Mouse (Mus musculus) common myeloid progenitor, adult 5-6 weeks (primary cell): ENCODE results near the gene Pgs1. TPM values are rescaled to one million over a fixed set of nuclear protein-coding genes. Genes with fewer than 3 reads are reported as not detected.

ENCODE experiments used
- ATAC-seq: replicated peaks from 2 replicates; pipeline ENCODE4 v1.8.0; 2016; ENCODE audit warnings: low read depth, mild to moderate bottlenecking, moderate TSS enrichment, inconsistent platforms; ENCODE audit not compliant: poor library complexity, severe bottlenecking
- total RNA-seq: library from RNA; stranded (forward); fragments of 200-1000, 187-1606 nt; gene quantifications from 2 replicates; pipeline ENCODE4 v1.2.3, GENCODE M21; 2017

Pgs1 gene
- total RNA-seq, 1 experiment from 2014 or later = 11.7 TPM

DNA sequence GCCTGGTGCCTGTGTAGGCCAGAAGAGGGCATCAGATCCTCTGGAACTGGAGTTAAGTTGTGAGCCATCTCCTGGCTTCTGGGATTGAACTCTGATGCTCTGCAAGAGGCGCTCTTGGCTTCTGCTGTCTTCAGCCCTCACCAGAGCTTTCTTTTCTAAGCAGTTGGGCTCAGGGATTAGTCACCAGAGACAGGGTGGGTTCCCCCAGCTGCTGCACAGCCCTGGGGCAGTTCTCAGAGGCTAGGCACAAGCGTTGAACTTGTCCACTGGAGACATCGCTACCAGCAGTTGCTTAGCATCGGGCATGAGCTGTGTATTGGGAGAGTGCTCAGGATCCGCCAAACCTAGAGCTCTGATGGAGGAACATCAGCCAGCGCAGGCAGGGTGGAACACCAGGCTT is 43.1 kb downstream of the Pgs1 start:
- no peak for ATAC-seq

- no peak for ATAC-seq
Measured at GRCm38 (mm10) chr11:118031134-118031533, 45.0 kb downstream of the Pgs1 start.

- no peak for ATAC-seq
Measured at GRCm38 (mm10) chr11:118034395-118034794, 48.3 kb downstream of the Pgs1 start.

- no peak for ATAC-seq
Measured at GRCm38 (mm10) chr11:118035068-118035467, 49.0 kb downstream of the Pgs1 start.

- no peak for ATAC-seq
Measured at GRCm38 (mm10) chr11:118042791-118043190, 56.7 kb downstream of the Pgs1 start.

GRCm38 (mm10) chr11:118043293-118043907 is 57.3 kb downstream of the Pgs1 start:
- ATAC-seq = no peak

GRCm38 (mm10) chr11:118049641-118050040 is 63.5 kb downstream of the Pgs1 start:
- ATAC-seq = no peak

DNA sequence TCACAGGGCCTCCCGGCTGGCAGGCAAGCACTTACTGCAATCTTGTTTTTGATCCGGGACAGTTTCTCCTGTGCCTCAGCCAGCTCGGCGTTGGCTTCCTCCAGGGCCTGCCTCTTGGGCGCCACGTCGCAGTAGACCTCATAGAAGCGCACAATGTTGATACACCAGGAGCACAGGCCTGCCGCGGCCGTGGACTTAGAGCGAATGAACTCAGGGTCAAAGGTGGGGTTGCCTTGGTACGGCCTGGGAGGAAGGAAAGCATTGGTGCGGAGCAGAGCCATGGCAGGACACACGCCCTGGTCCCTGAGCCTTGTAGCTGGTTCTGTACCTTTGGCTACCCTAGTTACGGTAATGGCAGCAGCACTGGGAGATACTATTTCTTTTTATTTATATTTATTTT is 64.1 kb downstream of the Pgs1 start:
- ATAC-seq = no peak

- ATAC-seq = no peak
Measured at GRCm38 (mm10) chr11:118058367-118058766, 72.3 kb downstream of the Pgs1 start.

- ATAC-seq = no peak
Measured at GRCm38 (mm10) chr11:118058872-118059271, 72.8 kb downstream of the Pgs1 start.

- ATAC-seq = no peak
Measured at GRCm38 (mm10) chr11:118060038-118060437, 73.9 kb downstream of the Pgs1 start.

DNA sequence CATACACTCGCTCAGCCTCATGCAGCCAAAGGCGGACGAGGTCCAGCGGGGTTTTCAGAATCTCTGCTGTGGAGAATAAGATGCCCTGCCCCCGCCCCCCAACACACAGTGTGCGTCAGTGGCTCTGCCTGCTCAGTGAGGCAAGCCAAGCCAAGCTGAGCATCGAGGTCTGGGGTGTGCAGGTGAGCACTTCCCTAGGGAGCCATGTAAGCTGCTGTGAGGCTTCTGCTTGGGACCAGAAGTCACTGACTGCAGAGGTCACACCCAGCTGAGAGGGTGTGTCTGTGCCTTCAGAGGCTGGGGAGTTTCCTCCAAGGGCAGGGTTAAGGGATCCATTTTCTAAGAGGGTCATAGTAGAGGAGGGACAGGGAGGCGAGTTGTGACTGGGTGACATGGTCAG is 81.5 kb downstream of the Pgs1 start:
- no peak for ATAC-seq

DNA sequence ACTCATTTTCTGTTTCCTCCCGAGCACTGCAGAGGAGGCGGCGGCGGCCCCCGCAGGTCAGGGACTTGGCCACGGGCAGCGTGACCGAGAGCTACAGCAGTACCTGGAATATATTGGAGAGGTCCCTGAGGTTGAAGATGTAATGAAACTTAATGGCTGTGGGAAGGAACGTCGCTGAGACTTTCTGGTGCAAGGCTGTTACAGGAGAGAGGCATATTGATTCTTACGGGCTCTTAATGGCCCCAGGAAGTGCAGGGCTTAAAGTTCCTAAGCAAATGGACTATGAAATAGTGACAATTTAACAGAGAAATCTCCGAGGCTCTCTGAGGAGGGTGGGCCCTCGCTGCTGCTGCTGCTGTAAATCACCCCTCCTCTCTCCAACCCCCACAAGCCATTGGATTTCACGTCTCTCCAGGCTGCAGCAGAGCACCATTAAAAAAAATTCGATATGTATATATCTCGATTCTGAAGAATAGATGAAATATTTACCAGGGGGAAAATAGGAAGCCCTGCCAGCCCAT is 82.8 kb downstream of the Pgs1 start:
- no peak for ATAC-seq

- no peak for ATAC-seq
Measured at GRCm38 (mm10) chr11:118071227-118071912, 85.3 kb downstream of the Pgs1 start.

Other genes starting within 250 kb of the Pgs1 start
- gene Tmc8, start 204.2 kb upstream of the Pgs1 start, total RNA-seq = 1.6 and 8.4 TPM in 2 replicates
- 11.4 and 40.7 TPM in 2 replicates for gene Tmc6, start 204.1 kb upstream of the Pgs1 start, total RNA-seq
- 0.69 TPM in 1 of 2 replicates, not detected in the other for gene 6030468B19Rik, start 188.6 kb upstream of the Pgs1 start, total RNA-seq
- 2.5 and 3.1 TPM in 2 replicates for gene Gm20708, start 176.6 kb upstream of the Pgs1 start, total RNA-seq
- 93.0 and 96.3 TPM in 2 replicates for gene Syngr2, start 176.6 kb upstream of the Pgs1 start, total RNA-seq
- 0.27 TPM in 1 of 2 replicates, not detected in the other for gene Afmid, start 160.4 kb upstream of the Pgs1 start, total RNA-seq
- 61.6 and 75.3 TPM in 2 replicates for gene Tk1, start 160.2 kb upstream of the Pgs1 start, total RNA-seq
- gene Birc5, start 137.0 kb upstream of the Pgs1 start, total RNA-seq = 192 and 193 TPM in 2 replicates
- not detected in 2 replicates for gene Tmem235, start 125.5 kb upstream of the Pgs1 start, total RNA-seq
- 5.4 and 6.0 TPM in 2 replicates for gene Tha1, start 112.8 kb upstream of the Pgs1 start, total RNA-seq
- 8.3 and 10.4 TPM in 2 replicates for gene Socs3, start 16.2 kb upstream of the Pgs1 start, total RNA-seq
- not detected in 2 replicates for gene Dnah17, start 144.3 kb downstream of the Pgs1 start, total RNA-seq